11 mouse cellular contexts compared by ENCODE assay signal in genomic region chr10:115387891-115388290, GRCm38 (mm10). TPM values are rescaled to one million over a fixed set of nuclear protein-coding genes. Genes with fewer than 3 reads are reported as not detected.
DNase-seq lines count a peak whose midpoint lies in the region; ATAC-seq and TF ChIP-seq lines count a peak whose summit lies in the region.
"Had no signal": no experiment of that assay in that cellular context is flagged by ENCODE, and none has a peak within 500 bp of the region (broad histone marks: within the 10 kb centered on the region; RNA-seq: fewer than 3 reads in every experiment).

No protein-coding gene starts in this region.

- 84% methylated on average over 3 of the region's 3 CpGs for WGBS in intestine, postnatal 0 days
- 75% methylated on average over 3 of the region's 3 CpGs for WGBS in intestine, embryonic 16.5 days
- WGBS in embryonic facial prominence, embryonic 10.5 days: 94% methylated on average over 3 of the region's 3 CpGs
- WGBS in limb, embryonic 15.5 days: 88% methylated on average over 3 of the region's 3 CpGs

- TF ChIP-seq CTCF in intestine, postnatal 0 days (IDR thresholded peaks at IDR 0.05; ENCODE audit: low read depth): no peak
- no peak for TF ChIP-seq CTCF in CH12.LX (conservative IDR thresholded peaks at IDR 0.05 in 1 of 2, IDR thresholded peaks at IDR 0.05 in 1 of 2; ENCODE audit: low read depth in 2 of 2, low read length in 2 of 2)

- TF ChIP-seq POLR2A in CH12.LX (IDR thresholded peaks at IDR 0.05; ENCODE audit: low read depth, low read length): no peak

- no peak overlapping the region for H3K9ac ChIP-seq in intestine, postnatal 0 days (ENCODE audit: low read depth, low read length)
- no peak overlapping the region for H3K9ac ChIP-seq in intestine, embryonic 16.5 days (ENCODE audit: low read depth, low read length)
- H3K9ac ChIP-seq in CH12.LX (ENCODE audit: insufficient read depth, low read depth): peak overlapping the region; percentile 93
- H3K9ac ChIP-seq in limb, embryonic 15.5 days: no peak overlapping the region

- H3K27me3 ChIP-seq in intestine, postnatal 0 days (replicated peaks; ENCODE audit: control insufficient read depth, insufficient read depth, low read length): no peaks in the 10 kb centered on the region
- no peaks in the 10 kb centered on the region for H3K27me3 ChIP-seq in intestine, embryonic 16.5 days (replicated peaks; ENCODE audit: control insufficient read depth, insufficient read depth, low read length)
- no peaks in the 10 kb centered on the region for H3K27me3 ChIP-seq in CH12.LX (replicated peaks)
- H3K27me3 ChIP-seq in embryonic facial prominence, embryonic 10.5 days (replicated peaks; ENCODE audit: low read depth, poor library complexity, severe bottlenecking): no peaks in the 10 kb centered on the region
- no peaks in the 10 kb centered on the region for H3K27me3 ChIP-seq in limb, embryonic 15.5 days

- no peak for ATAC-seq in intestine, postnatal 0 days
- ATAC-seq in intestine, embryonic 16.5 days: no peak
- ATAC-seq in limb, embryonic 15.5 days (ENCODE audit: insufficient number of reproducible peaks, low FRiP score, low TSS enrichment, low read depth): no peak

- H3K4me3 ChIP-seq in intestine, postnatal 0 days (ENCODE audit: low read depth, low read length): no peak overlapping the region
- no peak overlapping the region for H3K4me3 ChIP-seq in intestine, embryonic 16.5 days (ENCODE audit: low read length)
- H3K4me3 ChIP-seq in CH12.LX (replicated peaks in 1 of 3; ENCODE audit: low read depth in 2 of 3, low read length in 2 of 3, poor library complexity in 1 of 3): peak overlapping the region; percentile 59 to 85 (median 81)
- H3K4me3 ChIP-seq in embryonic facial prominence, embryonic 10.5 days: peak overlapping the region; percentile 11; the same call in 1 of the 2 replicates
- H3K4me3 ChIP-seq in limb, embryonic 15.5 days: no peak overlapping the region

- no peak for DNase-seq in CH12.LX (ENCODE audit: extremely low read depth)
- no peak for DNase-seq in embryonic facial prominence, embryonic 10.5 days (ENCODE audit: low spot score)
- no peak for DNase-seq in B cell, adult 2 months
- no peak for DNase-seq in frontal cortex, postnatal 25 days (ENCODE audit: low spot score in 2 of 2)
- no peak for DNase-seq in left cerebral cortex, adult 8-10 months (ENCODE audit: low spot score in 2 of 2)
- DNase-seq: adrenal gland, adult 8-10 months; cerebellum, adult 2 months; lung, postnatal 10 days had no signal

- in situ Hi-C loops in CH12.LX (cut with MboI; ENCODE audit: low pct_ligation_motif_present, low pct_unique_long_range_greater_than_20kb, low sequenced_read_pairs): loop anchor here (5.0 kb wide), 1 partner anchor 56 kb away; no protein-coding TSS in a partner anchor

- H3K79me2 ChIP-seq in CH12.LX (replicated peaks; ENCODE audit: control insufficient read depth, extremely low read depth, insufficient read depth, poor library complexity, severe bottlenecking): peaks cover 78% of the 10 kb centered on the region

- H3K9me3 ChIP-seq in intestine, postnatal 0 days (ENCODE audit: control insufficient read depth): no peaks in the 10 kb centered on the region
- H3K9me3 ChIP-seq in intestine, embryonic 16.5 days (ENCODE audit: control insufficient read depth, low read length): no peaks in the 10 kb centered on the region
- H3K9me3 ChIP-seq in CH12.LX (replicated peaks; ENCODE audit: low read length): no peaks in the 10 kb centered on the region
- no peaks in the 10 kb centered on the region for H3K9me3 ChIP-seq in embryonic facial prominence, embryonic 10.5 days
- H3K9me3 ChIP-seq in limb, embryonic 15.5 days: no peaks in the 10 kb centered on the region

- TF ChIP-seq EP300 in CH12.LX (IDR thresholded peaks at IDR 0.05; ENCODE audit: low read length): no peak

- H3K27ac ChIP-seq in intestine, postnatal 0 days (ENCODE audit: low read depth, low read length): no peak overlapping the region
- no peak overlapping the region for H3K27ac ChIP-seq in intestine, embryonic 16.5 days (ENCODE audit: low read length)
- H3K27ac ChIP-seq in CH12.LX (ENCODE audit: insufficient read depth, low read depth): peak overlapping the region; percentile 50; the same call in 1 of the 2 replicates
- no peak overlapping the region for H3K27ac ChIP-seq in embryonic facial prominence, embryonic 10.5 days (replicated peaks)
- no peak overlapping the region for H3K27ac ChIP-seq in limb, embryonic 15.5 days

- H3K4me2 ChIP-seq in intestine, postnatal 0 days (replicated peaks; ENCODE audit: low read depth): 0 out of 2 replicates have a peak overlapping the region, but pooled peaks have one; percentile 38
- H3K4me2 ChIP-seq in intestine, embryonic 16.5 days (ENCODE audit: low read depth, low read length): no peak overlapping the region
- H3K4me2 ChIP-seq in CH12.LX (ENCODE audit: insufficient read depth, low read depth, poor library complexity, severe bottlenecking): peak overlapping the region; percentile 68
- H3K4me2 ChIP-seq in limb, embryonic 15.5 days: 0 out of 2 replicates have a peak overlapping the region, but pooled peaks have one; percentile 5

- H3K4me1 ChIP-seq in intestine, postnatal 0 days (replicated peaks; ENCODE audit: control insufficient read depth, insufficient read depth, low read length): peaks cover 3% of the 10 kb centered on the region; the same call in 1 of the 2 replicates
- peaks cover 11% of the 10 kb centered on the region for H3K4me1 ChIP-seq in intestine, embryonic 16.5 days (ENCODE audit: control insufficient read depth, insufficient read depth, low read length)
- peaks cover 0 to 10% of the 10 kb centered on the region in 2 experiments; a peak in 2 of 4 replicates for H3K4me1 ChIP-seq in CH12.LX (ENCODE audit: control insufficient read depth in 1 of 2, insufficient read depth in 2 of 2)
- peaks cover 25% of the 10 kb centered on the region for H3K4me1 ChIP-seq in embryonic facial prominence, embryonic 10.5 days
- peaks cover 11% of the 10 kb centered on the region for H3K4me1 ChIP-seq in limb, embryonic 15.5 days

- dilution Hi-C loops in CH12.LX (cut with MboI; ENCODE audit: extremely low pct_ligation_motif_present, extremely low pct_unique_long_range_greater_than_20kb, low sequenced_read_pairs): no loop called here

- no peak for TF ChIP-seq RAD21 in CH12.LX (IDR thresholded peaks at IDR 0.05; ENCODE audit: low read depth, low read length)

- H3K36me3 ChIP-seq in intestine, postnatal 0 days (ENCODE audit: control insufficient read depth, insufficient read depth): peaks cover 13% of the 10 kb centered on the region
- H3K36me3 ChIP-seq in intestine, embryonic 16.5 days (ENCODE audit: control insufficient read depth, insufficient read depth, low read length): no peaks in the 10 kb centered on the region
- H3K36me3 ChIP-seq in CH12.LX (replicated peaks in 1 of 2; ENCODE audit: control insufficient read depth in 1 of 2, insufficient read depth in 1 of 2, low read length in 1 of 2): peaks cover 7 to 31% of the 10 kb centered on the region in 2 experiments
- H3K36me3 ChIP-seq in embryonic facial prominence, embryonic 10.5 days (replicated peaks): peaks cover 41% of the 10 kb centered on the region
- peaks cover 14% of the 10 kb centered on the region for H3K36me3 ChIP-seq in limb, embryonic 15.5 days

TF ChIP-seq in CH12.LX, 34 proteins besides CTCF, POLR2A, EP300 and RAD21:
- no peak for TF ChIP-seq TCF12 (IDR thresholded peaks at IDR 0.05; ENCODE audit: low read depth, low read length)
- TF ChIP-seq MEF2A (IDR thresholded peaks at IDR 0.05; ENCODE audit: borderline replicate concordance, low read depth, low read length): no peak
- TF ChIP-seq USF1 (IDR thresholded peaks at IDR 0.05; ENCODE audit: low read depth, low read length): no peak

RNA-seq across cellular contexts. Expression of gene Zfc3h1, which starts 3.1 kb away (rescaled TPM):
- polyA plus RNA-seq in intestine, postnatal 0 days (2015; fragmentation: Nextera tagmentation; extraction: Ambion mirVana): 11.5 and 12.0 TPM in 2 replicates
- polyA plus RNA-seq in intestine, embryonic 16.5 days (2015; fragmentation: Nextera tagmentation; extraction: Ambion mirVana): 11.5 and 15.0 TPM in 2 replicates
- total RNA-seq in CH12.LX (2012; rRNA removed) (29.8 and 40.7 TPM in 2 replicates), CH12.LX (2014; rRNA removed) (51.7 and 58.3 TPM in 2 replicates)
- 39.2 and 48.7 TPM in 2 replicates for polyA plus RNA-seq in CH12.LX (2012; ENCODE audit: insufficient read length, low read depth)
- polyA plus RNA-seq in embryonic facial prominence, embryonic 10.5 days (2016; fragmentation: Nextera tagmentation; extraction: Ambion mirVana): 17.0 and 19.0 TPM in 2 replicates
- polyA plus RNA-seq in limb, embryonic 15.5 days (2015; fragmentation: Nextera tagmentation; extraction: Ambion mirVana): 16.7 and 21.9 TPM in 2 replicates
- total RNA-seq in left cerebral cortex, adult 8-10 months (2022): 10 to 100 TPM; 36.3 to 47.5 (median 45.2) TPM

RNA-seq across cellular contexts. Expression of gene Thap2, which starts 3.6 kb away (rescaled TPM):
- 10.0 and 10.4 TPM in 2 replicates for polyA plus RNA-seq in intestine, postnatal 0 days (2015; fragmentation: Nextera tagmentation; extraction: Ambion mirVana)
- 18.6 and 22.6 TPM in 2 replicates for polyA plus RNA-seq in intestine, embryonic 16.5 days (2015; fragmentation: Nextera tagmentation; extraction: Ambion mirVana)
- total RNA-seq in CH12.LX (2012; rRNA removed): 7.6 and 11.3 TPM in 2 replicates
- 6.9 and 7.9 TPM in 2 replicates for total RNA-seq in CH12.LX (2014; rRNA removed)
- 4.3 and 4.8 TPM in 2 replicates for polyA plus RNA-seq in CH12.LX (2012; ENCODE audit: insufficient read length, low read depth)
- polyA plus RNA-seq in embryonic facial prominence, embryonic 10.5 days (2016; fragmentation: Nextera tagmentation; extraction: Ambion mirVana): 24.1 and 26.2 TPM in 2 replicates
- 21.2 and 21.5 TPM in 2 replicates for polyA plus RNA-seq in limb, embryonic 15.5 days (2015; fragmentation: Nextera tagmentation; extraction: Ambion mirVana)
- total RNA-seq in left cerebral cortex, adult 8-10 months (2022): 10 to 100 TPM; 11.9 to 15.5 (median 13.8) TPM

RNA-seq across cellular contexts. Expression of gene Tmem19, which starts 25.6 kb away (rescaled TPM):
- 47.4 and 50.7 TPM in 2 replicates for polyA plus RNA-seq in intestine, postnatal 0 days (2015; fragmentation: Nextera tagmentation; extraction: Ambion mirVana)
- 35.2 and 43.4 TPM in 2 replicates for polyA plus RNA-seq in intestine, embryonic 16.5 days (2015; fragmentation: Nextera tagmentation; extraction: Ambion mirVana)
- 20.9 and 25.7 TPM in 2 replicates for total RNA-seq in CH12.LX (2012; rRNA removed)
- 26.0 and 34.3 TPM in 2 replicates for total RNA-seq in CH12.LX (2014; rRNA removed)
- 22.9 and 29.3 TPM in 2 replicates for polyA plus RNA-seq in CH12.LX (2012; ENCODE audit: insufficient read length, low read depth)
- 26.1 and 27.9 TPM in 2 replicates for polyA plus RNA-seq in embryonic facial prominence, embryonic 10.5 days (2016; fragmentation: Nextera tagmentation; extraction: Ambion mirVana)
- polyA plus RNA-seq in limb, embryonic 15.5 days (2015; fragmentation: Nextera tagmentation; extraction: Ambion mirVana): 26.6 and 28.6 TPM in 2 replicates
- total RNA-seq in left cerebral cortex, adult 8-10 months (2022): 10 to 100 TPM; 29.0 to 57.1 (median 37.9) TPM

Comparison
In these comparisons a context has a peak if more than half of its experiments do, and no peak if none do; other contexts are left out.
1. H3K4me3 ChIP-seq: peak in CH12.LX (3 of 3) and embryonic facial prominence, embryonic 10.5 days (single experiment); none in intestine, postnatal 0 days (single experiment), intestine, embryonic 16.5 days (single experiment) and limb, embryonic 15.5 days (single experiment).